Mouse (Mus musculus) thymus, postnatal 10 days (tissue): Measurements from ENCODE around the gene Rab11fip4.
A peak's percentile ranks its signal among the peaks of the same experiment; 100 is the strongest.
"Not testable (repeated sequence)": the region's sequence is repeated elsewhere in the genome, so short reads cannot be mapped to it uniquely, and the experiment has no call there.

Experiments
- DNase-seq, 2 experiments: peaks; one replicate each; pipeline ENCODE4 v3.0.0; 2021; ENCODE audit warnings: low spot score in 2 of 2

Rab11fip4 gene

DNA sequence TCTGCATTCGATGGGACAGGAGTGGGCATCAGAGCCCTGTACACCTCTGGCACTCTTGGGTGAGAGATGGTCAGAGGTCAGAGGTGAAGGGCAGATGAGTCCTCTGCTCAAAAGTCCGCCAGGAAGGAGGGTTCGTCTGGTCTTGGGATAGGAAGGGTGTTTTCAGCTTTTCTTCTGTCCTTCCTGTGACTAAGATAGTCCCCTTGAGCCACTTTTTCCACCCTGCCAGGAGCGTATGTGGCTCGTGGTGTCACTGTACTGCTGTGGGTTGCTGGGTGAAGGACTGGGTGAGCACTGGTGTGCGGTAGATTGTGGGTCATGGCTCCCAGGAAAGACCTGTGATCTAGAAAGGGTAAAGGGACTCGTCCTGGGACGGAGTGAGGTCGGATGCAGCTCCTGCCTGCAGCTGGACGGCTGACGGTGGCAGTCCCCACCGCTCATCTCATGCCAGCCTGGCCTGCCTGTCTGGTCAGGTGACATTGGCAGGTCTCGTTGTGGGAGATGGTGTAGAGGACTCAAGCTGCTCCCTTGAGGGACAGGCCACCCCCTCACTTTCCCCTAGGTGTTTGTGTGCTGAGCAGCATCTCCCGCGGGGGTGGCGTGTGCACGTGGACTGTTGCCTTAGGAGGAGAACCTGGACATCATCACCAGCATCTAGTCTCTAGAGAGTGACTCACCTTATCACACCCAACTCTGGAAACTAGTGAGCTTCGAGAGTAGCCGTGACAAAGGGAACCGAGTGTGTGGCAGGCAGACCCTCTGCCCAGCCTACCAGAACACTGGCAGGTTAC is 87.5 kb downstream of the Rab11fip4 start:
- no peak for DNase-seq

DNA sequence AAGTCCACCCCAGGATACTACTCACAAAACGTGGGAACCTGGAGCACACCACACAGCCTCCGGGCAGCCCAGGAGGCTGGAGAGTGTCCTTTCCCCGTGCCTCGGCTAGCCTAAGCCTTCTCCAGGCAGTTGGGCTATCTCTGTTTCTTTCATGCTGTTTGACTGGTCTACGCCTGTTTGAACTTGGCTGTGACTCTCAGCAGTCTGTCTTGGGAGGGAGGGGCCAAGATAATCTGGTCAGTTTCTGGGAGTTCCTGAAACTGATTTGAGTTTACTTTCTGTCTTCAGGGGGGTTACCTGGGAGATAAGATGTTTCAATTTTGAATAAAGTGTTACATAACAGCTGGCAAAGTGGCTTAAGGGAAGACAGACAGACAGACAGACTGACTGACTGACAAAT is 88.9 kb downstream of the Rab11fip4 start:
- no peak for DNase-seq

- DNase-seq: no peak
Observed at GRCm38 (mm10) chr11:79680559-79680958, 89.5 kb downstream of the Rab11fip4 start.

DNA sequence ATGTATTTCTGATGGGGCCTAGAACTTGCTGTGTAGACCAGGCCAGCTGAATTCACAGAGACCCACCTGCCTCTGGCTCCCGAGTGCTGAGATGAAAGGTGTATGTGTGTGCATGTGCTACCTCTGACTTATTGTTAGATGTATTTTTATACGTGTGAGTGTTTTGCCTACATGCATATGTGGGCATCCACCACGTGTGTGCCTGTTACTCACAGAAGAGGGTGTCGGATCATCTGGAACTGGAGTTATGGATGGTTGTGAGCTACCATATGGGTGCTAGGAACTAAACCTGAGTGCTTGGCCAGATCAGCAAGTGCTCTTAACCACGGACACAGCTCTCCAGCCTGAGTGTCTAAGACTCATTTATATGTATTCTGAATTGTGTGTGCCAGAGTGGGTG is 90.2 kb downstream of the Rab11fip4 start:
- DNase-seq: no peak

DNA sequence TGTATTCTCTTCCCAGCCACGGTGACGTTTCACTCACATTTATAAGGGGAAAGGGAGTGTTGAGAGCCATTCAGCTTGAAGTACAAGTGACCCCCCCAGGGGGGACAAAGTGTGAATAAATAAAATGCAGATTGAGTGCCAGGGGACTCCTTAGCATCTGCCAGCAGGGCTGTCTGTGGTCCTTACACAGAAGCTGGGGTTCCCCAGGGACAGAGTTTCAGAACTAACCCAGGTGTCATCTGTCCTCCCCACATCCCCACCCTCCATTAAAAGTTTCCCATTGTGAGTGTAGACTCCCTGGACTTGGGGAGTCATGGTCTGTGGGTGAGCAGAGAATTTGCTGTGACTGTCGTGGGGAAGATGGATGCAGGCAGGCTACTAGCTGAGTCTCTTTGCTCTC is 90.8 kb downstream of the Rab11fip4 start:
- no peak for DNase-seq

- DNase-seq: no peak
Observed at GRCm38 (mm10) chr11:79685109-79685508, 94.1 kb downstream of the Rab11fip4 start.

DNA sequence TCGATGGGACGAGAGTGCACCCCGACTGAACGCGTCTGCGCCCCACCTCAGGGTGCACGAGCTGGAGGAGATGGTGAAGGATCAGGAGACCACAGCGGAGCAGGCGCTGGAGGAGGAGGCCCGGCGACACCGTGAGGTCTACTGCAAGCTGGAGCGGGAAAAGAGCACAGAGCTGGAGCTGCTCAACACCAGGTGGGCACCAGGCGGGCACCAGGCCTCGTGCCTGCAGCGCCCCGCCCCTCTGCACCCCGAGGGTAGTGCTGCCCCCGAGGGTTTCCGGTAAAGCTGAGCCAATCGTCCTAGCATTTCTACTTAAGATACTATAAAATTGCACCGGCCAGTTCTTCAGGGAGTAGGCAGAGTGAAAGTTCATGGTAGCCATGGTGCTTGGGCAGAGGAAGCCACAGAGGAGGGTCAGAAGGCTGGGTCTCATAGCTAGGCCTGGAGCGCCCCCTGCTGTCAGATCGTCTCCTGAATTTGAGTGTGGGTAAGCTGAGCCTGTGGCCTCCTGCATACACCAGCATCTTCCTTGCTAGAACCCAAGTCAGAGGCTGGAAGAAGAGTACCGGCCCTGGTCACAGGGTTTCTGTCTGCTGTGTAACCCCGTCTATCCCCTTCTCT is 95.6 kb downstream of the Rab11fip4 start:
- peak; percentile 72 to 95 for DNase-seq

- no peak for DNase-seq
Observed at GRCm38 (mm10) chr11:79689916-79690315, 98.9 kb downstream of the Rab11fip4 start.

DNA sequence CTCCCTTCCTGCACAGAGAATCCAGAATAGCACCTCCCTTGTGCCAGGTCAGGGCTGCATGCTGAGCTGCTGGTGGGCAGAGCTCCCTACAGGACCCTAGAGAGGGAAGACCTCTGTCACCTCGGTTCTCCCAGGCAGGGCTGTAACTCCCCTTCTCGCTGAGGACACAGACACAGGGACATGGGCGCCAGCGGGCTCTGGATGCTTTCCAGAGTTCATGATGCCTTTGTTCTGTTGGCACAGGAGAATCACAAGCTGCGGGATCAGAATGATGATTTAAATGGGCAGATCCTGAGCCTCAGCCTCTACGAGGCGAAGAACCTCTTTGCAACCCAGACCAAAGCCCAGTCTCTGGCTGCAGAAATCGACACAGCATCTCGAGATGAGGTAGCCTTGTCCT is 100.5 kb downstream of the Rab11fip4 start:
- DNase-seq: no peak

DNA sequence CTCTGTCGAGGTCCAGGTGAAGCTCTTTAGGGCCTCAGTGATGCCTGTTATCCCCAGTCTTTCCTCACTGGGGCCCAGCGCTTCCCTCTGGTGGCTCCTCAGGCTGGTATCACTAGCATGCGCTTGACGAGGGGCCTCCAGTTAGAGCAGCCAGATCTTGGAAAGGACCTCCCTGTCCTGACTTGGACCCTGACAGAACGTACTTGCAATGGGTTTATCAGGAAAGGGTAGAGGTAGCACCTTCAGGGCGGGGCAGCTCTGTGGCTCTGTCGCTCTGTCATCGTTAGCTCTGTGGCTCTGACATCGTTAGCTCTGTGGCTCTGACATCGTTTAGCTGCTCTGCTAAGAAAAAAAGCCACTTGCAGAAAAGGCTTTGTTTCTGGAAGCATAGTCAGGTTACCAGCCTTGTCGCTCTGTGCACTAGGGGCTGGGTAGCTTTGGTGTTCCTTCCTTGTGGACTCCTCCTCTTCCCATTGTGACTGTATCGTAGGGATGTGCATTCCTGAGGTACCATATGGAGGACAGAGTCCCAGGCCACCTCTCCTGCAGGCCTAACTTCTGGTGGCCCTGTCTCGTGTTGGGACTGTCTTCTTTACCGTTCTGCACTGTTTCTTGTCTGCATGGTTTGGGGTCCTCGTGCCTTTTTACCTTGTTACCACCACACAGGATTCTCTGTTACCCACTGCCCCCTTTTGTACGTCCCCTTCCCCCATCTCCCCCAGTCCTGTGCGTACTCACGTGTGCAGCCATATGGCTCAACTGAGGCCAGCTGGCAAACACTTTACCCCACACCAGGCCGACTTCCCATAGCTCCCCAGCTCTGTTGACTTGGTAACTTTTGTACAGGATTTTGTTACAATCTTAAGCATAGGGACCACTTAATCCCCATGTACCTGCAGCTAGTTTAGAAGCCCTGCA is 105.6 kb downstream of the Rab11fip4 start:
- no peak for DNase-seq

DNA sequence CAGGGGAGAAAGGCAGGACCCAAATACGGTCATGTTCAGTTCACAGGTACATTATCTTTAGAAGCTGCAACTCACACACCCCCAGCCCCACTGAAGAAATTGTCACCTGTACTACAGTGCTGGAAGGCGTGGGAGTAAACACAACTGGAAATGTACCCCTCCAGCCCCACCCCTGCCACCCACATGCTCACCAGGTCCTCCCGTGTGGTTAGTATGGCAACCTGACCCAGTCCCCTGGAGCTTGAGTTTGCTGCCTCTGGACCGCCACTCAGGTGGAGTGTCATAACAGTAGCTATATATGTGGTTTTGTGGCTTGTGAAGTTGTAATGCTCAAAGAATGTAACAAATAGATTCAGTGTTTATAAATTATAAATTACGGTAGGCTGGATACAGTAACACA is 107.1 kb downstream of the Rab11fip4 start:
- DNase-seq: no peak

DNA sequence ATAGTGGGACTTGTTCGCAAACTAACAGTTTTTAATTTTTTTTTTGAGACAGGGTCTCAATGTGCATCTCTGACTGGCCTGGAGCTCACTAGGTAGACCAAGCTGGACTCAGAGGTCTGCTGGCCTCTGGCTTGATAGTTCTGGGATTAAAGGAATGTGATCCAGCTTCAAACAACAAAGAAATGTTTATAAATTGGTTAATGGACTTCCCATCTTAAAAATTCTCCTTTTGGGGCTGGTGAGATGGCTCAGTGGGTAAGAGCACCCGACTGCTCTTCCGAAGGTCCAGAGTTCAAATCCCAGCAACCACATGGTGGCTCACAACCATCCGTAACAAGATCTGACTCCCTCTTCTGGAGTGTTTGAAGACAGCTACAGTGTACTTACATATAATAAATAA is 107.5 kb downstream of the Rab11fip4 start:
- not testable (repeated sequence) for DNase-seq

GRCm38 (mm10) chr11:79701466-79701865 is 110.5 kb downstream of the Rab11fip4 start:
- no peak for DNase-seq

GRCm38 (mm10) chr11:79702092-79702491 is 111.1 kb downstream of the Rab11fip4 start:
- DNase-seq: no peak

DNA sequence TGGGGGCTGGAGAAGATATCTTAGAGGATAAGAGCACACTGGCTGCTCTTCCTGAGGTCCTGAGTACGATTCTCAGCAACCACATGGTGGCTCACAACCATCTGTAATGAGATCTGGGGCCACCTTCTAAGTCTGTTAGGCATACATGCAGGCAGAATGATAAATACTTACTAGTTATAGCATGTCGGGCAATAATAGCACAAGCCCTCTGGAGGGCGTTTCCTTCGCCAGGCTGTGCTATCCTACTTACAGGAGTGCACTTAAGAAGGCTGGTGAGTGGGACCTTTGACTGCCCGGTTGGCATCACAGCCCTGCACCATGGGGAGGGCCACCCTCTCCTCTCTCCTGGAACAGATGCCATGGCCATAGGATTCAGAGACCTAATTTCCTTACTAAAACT is 112.4 kb downstream of the Rab11fip4 start:
- peak; percentile 53 to 54 for DNase-seq

DNA sequence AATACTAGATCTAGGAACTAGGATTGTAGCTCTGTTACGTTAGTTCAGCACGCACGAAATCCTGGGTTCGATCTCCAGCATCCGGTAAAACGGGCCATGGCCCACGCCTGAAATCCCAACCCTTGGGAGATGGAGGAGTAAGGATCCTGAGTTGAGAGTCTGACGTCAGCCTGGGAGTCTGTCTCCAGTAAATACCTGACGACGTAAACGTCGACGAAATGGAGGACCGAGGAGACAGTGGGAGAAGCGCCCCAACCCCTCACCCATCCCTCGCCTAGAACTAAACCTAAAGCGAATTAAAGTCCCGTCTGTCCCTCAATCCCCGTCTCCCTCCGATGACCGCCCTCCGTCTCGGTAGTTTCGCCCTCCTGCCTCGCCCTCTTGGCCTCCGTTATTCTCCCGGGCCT is 112.9 kb downstream of the Rab11fip4 start:
- DNase-seq: no peak

DNA sequence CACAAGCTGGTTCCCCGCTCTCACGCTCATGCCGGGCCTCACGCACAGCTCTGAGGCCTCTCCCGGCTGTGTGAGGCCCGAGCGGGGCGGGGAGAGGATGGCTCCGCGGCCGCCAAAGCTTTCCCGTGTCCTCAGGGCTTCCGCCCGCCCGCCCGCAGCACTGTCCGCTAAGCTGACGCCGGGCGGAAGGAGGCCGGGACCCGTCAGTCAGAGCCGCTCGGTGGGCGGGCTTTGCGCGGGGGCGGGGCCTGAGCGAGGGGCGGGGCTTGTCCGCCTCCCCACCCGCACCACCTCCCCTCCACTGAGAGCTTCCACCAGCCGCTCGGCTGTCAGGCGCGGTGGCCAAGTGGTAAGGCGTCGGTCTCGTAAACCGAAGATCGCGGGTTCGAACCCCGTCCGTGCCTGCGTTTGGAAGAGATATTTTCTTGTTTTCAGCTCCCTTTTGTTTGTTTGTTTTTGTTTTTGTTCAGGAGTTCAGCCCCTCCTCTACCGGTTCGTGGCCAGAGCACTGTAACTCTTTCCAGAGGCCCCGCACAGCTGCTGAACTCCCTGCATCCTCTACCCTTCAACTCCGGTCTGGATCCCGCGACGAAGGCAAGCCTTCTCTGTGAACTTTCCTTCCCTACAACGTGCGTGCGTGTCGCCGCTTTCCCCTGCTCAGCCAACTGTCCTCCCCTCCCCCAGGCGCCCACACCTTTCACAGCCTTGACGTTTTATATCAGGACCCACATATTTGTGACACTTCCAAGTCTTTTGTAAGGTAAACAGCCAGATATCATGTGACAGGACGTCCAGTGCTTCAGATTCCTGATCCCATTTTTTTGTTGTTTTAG is 113.5 kb downstream of the Rab11fip4 start:
- DNase-seq: peak; percentile 91 to 98

DNA sequence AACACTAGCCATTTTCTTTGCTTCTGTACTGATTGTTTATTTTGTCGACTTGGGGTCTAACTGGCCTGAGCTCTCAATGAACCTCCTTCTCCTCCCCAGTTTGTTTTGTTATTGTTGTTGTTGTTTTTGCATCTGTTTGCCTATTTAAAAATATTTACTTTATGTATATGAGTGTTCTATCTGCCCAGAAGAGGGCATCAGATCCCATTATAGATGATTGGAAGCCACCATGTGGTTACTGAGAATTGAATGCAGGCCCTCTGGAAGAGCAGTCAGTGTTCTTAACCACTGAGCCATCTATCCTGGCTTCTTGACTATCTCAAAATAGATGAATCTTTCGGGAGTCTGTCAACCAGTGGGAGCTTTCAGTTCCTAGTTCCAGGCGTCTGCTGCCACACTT is 116.1 kb downstream of the Rab11fip4 start:
- DNase-seq: no peak

GRCm38 (mm10) chr11:79710868-79711765 is 120.1 kb downstream of the Rab11fip4 start:
- peak in 1 of 2 experiments; percentile 65 for DNase-seq

GRCm38 (mm10) chr11:79711766-79712369 is 120.9 kb downstream of the Rab11fip4 start:
- DNase-seq: no peak
